8 mouse cellular contexts compared by ENCODE assay signal in genomic region chr17:27189640-27190216, GRCm38 (mm10). TPM values are rescaled to one million over a fixed set of nuclear protein-coding genes. Genes with fewer than 3 reads are reported as not detected.
DNase-seq lines count a peak whose midpoint lies in the region; ATAC-seq and TF ChIP-seq lines count a peak whose summit lies in the region.

No protein-coding gene starts in this region.

- no peaks in the 10 kb centered on the region; the same call in 1 of the 2 replicates for H3K4me1 ChIP-seq in lung, adult 2 months (ENCODE audit: control insufficient read depth, insufficient read depth, low read length)

- H3K27me3 ChIP-seq in C2C12 (ENCODE audit: control insufficient read depth, insufficient read depth, insufficient read length): no peaks in the 10 kb centered on the region

- peak; percentile 92 for TF ChIP-seq CTCF in C2C12 (IDR thresholded peaks at IDR 0.05; ENCODE audit: control insufficient read depth, insufficient read depth, insufficient read length)
- peak; percentile 91 for TF ChIP-seq CTCF in lung, adult 2 months (IDR thresholded peaks at IDR 0.05; ENCODE audit: insufficient read depth, low read length)

- 42% methylated on average over 10 of the region's 10 CpGs for WGBS in lung, adult 2 months

- H3K36me3 ChIP-seq in C2C12 (ENCODE audit: control insufficient read depth, insufficient read depth): peaks cover 26% of the 10 kb centered on the region

- no peaks in the 10 kb centered on the region for H3K79me3 ChIP-seq in C2C12 (ENCODE audit: low read depth)

- no peak overlapping the region for H3K4me3 ChIP-seq in C2C12 (ENCODE audit: insufficient read depth, poor library complexity, severe bottlenecking)
- no peak overlapping the region for H3K4me3 ChIP-seq in lung, adult 2 months (replicated peaks; ENCODE audit: extremely low read depth, low read depth, low read length)

- DNase-seq in Muller cell, postnatal 12 days (ENCODE audit: inconsistent ontology term): peak; percentile 54
- peak; percentile 54 to 76 for DNase-seq in cerebellum, postnatal 4 days (ENCODE audit: low spot score in 2 of 2)
- peak; percentile 55 to 67 for DNase-seq in heart, postnatal 10 days
- DNase-seq in kidney, postnatal 36 days: peak; percentile 53 to 82
- DNase-seq in lung, adult 2 months: peak; percentile 54
- peak; percentile 68 for DNase-seq in thymus, postnatal 25 days

- ATAC-seq in neutrophil, adult 5-6 weeks (ENCODE audit: extremely low read depth, insufficient number of reproducible peaks, low FRiP score, poor library complexity, severe bottlenecking): peak; percentile 68

- intact Hi-C loops in heart, postnatal 10 days (cut with DNase I): loop anchor here (5.0 kb wide), 1 partner anchor 333 kb away; the partner anchor contains the start of gene Grm4

- no peaks in the 10 kb centered on the region for H3K79me2 ChIP-seq in C2C12 (ENCODE audit: control insufficient read depth, insufficient read depth)

- no peak; the same call in 1 of the 2 replicates for TF ChIP-seq POLR2A in lung, adult 2 months (IDR thresholded peaks at IDR 0.05; ENCODE audit: borderline replicate concordance, extremely low read depth, low read depth, low read length)

- H3ac ChIP-seq in C2C12 (ENCODE audit: control insufficient read depth, insufficient read length, low read depth): no peak overlapping the region

TF ChIP-seq in C2C12, 6 proteins besides CTCF, POLR2A, EP300 and RAD21:
- TF ChIP-seq MAX (IDR thresholded peaks at IDR 0.05) (no peak), CEBPB (IDR thresholded peaks at IDR 0.05; ENCODE audit: low read depth) (no peak), FOSL1 (IDR thresholded peaks at IDR 0.05; ENCODE audit: insufficient read depth, low read length, poor library complexity, severe bottlenecking) (no peak), USF1 (IDR thresholded peaks at IDR 0.05; ENCODE audit: low read depth) (no peak), MYOG (IDR thresholded peaks at IDR 0.05; ENCODE audit: control insufficient read depth, extremely low read depth, insufficient read length) (no peak), MYOD1 (IDR thresholded peaks at IDR 0.05; ENCODE audit: control insufficient read depth, insufficient read length, low read depth) (no peak)

RNA-seq across cellular contexts. Expression of gene Lemd2, which starts 14.5 kb away (rescaled TPM):
- polyA plus RNA-seq in C2C12 (2012; fragmentation: generic; extraction: Trizol): 45.9 TPM
- 10 to 100 TPM; 32.3 to 32.6 TPM for total RNA-seq in heart, postnatal 10 days (2021)
- 89.9 and 99.7 TPM in 2 replicates for polyA plus RNA-seq in lung, adult 2 months (2012; rRNA removed)
- 64.4 and 69.6 TPM in 2 replicates for total RNA-seq in neutrophil, adult 5-6 weeks (2017)

RNA-seq across cellular contexts. Expression of gene Ip6k3, which starts 22.1 kb away (rescaled TPM):
- polyA plus RNA-seq in C2C12 (2012; fragmentation: generic; extraction: Trizol): 0.08 TPM
- total RNA-seq in heart, postnatal 10 days (2021): 1 to 10 TPM; 9.2 to 10.0 TPM
- polyA plus RNA-seq in lung, adult 2 months (2012; rRNA removed): 3.3 and 3.6 TPM in 2 replicates
- 0.37 TPM in 1 of 2 replicates, not detected in the other for total RNA-seq in neutrophil, adult 5-6 weeks (2017)

RNA-seq across cellular contexts. Expression of gene Uqcc2, which starts 56.0 kb away (rescaled TPM):
- 630 TPM for polyA plus RNA-seq in C2C12 (2012; fragmentation: generic; extraction: Trizol)
- 100 to 1,000 TPM; 278 to 279 TPM for total RNA-seq in heart, postnatal 10 days (2021)
- 80.0 and 91.5 TPM in 2 replicates for polyA plus RNA-seq in lung, adult 2 months (2012; rRNA removed)
- total RNA-seq in neutrophil, adult 5-6 weeks (2017): 32.9 and 33.4 TPM in 2 replicates
